Mouse (Mus musculus): ENCODE data around the gene Dcaf11. TPM values are rescaled to one million over a fixed set of nuclear protein-coding genes. Genes with fewer than 3 reads are reported as not detected.

Gene Dcaf11
- polyA plus RNA-seq, 1 experiment from 2014 or later = 111 TPM

DNA sequence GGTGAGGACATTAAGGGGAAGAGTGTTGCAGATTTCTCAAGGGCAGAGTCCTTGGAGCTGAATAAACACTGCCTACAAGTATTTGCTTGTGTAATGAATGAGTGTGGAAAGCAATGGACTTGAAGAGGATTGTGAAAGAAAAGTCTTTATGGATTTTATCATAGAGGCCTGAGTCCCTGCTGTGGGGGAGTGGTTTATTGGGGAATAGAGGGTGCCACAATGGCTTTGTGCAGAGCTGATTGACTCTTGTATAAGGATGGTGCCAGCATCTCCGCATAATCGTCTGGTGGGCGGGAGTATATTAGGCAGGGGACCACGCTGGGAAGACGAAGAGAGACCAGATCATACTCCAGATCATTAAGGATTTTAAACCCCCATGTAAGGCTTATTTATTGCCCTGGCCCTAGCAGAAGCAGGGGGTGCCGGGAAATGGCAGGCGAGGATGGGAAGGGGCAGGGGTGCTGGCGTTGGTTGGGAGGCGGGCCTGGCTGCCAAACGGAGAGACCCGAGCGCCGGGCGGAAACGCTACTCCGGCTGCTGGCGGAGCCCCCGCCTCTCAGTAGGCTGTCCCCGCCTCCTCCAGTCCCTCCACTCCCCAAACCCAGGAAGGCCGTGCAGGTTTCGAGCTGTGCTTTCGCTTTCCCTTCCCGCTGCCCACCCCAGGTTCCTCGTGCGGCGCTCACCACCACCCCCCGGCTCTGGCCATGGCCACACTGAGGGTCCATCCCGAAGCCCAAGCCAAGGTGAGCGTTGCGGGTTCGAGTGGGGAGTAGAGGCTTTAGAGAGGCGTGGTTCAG, 18.3 kb downstream of the Dcaf11 start, which contains the start of gene Psme1:
Gene Psme1 (plus strand): TSS at position 253 of the 797 bp plus-strand sequence.
- H3K36me3 ChIP-seq = peaks cover 17% of the 10 kb centered on the region
- under 1% methylated on average over 29 of the region's 32 CpGs for WGBS
- peak within 1 kb of the TSS; percentile 97 for H3K4me2 ChIP-seq
- no peaks in the 10 kb centered on the region for H3K27me3 ChIP-seq
- peak within 1 kb of the TSS; percentile 89 for H3K9ac ChIP-seq
- H3K9me3 ChIP-seq = no peaks in the 10 kb centered on the region
- H3K4me1 ChIP-seq (replicated peaks) = peaks cover 21% of the 10 kb centered on the region
- peak; percentile 93 for ATAC-seq (ENCODE audit: low FRiP score, low read depth)
- peak within 1 kb of the TSS; percentile 75 for H3K4me3 ChIP-seq
- H3K27ac ChIP-seq (replicated peaks) = peak within 1 kb of the TSS; percentile 88

DNA sequence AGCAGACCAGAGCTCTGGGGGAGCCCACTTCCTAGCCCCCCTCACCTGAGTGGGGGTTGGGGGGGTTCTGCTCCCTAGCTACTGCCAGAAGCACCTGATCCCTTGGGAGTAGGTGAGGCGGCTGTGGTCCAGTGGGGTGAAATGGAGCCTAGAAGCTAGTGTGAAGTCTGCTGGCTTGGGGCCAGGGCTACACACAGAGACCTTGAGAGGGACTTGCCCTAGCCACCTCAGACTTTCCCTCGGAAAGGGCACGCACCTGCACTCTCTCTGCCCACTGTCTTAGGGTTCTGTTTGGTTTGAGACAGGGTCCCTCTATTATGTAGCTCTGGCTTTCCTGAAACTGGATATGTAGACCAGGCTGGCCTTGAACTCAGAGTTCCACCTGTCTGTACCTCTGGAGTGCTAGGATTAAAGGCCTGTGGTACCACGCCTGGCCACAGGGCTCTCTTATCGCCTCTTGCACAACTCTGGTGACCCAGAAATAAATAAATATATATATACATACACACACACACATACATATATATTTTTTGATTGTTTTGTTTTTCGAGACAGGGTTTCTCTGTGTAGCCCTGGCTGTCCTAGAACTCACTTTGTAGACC, 19.0 kb downstream of the Dcaf11 start:
- peak; percentile 32 for ATAC-seq (ENCODE audit: low FRiP score, low read depth)
- Histone ChIP-seq H3K9me3 (no peaks in the 10 kb centered on the region), H3K4me2 (peak overlapping the region; percentile 97), H3K27ac (replicated peaks) (peak overlapping the region; percentile 88), H3K36me3 (peaks cover 17% of the 10 kb centered on the region), H3K9ac (peak overlapping the region; percentile 89), H3K4me1 (replicated peaks) (peaks cover 21% of the 10 kb centered on the region), H3K4me3 (peak overlapping the region; percentile 75), H3K27me3 (no peaks in the 10 kb centered on the region)
- 32% methylated on average over 6 of the region's 6 CpGs for WGBS

DNA sequence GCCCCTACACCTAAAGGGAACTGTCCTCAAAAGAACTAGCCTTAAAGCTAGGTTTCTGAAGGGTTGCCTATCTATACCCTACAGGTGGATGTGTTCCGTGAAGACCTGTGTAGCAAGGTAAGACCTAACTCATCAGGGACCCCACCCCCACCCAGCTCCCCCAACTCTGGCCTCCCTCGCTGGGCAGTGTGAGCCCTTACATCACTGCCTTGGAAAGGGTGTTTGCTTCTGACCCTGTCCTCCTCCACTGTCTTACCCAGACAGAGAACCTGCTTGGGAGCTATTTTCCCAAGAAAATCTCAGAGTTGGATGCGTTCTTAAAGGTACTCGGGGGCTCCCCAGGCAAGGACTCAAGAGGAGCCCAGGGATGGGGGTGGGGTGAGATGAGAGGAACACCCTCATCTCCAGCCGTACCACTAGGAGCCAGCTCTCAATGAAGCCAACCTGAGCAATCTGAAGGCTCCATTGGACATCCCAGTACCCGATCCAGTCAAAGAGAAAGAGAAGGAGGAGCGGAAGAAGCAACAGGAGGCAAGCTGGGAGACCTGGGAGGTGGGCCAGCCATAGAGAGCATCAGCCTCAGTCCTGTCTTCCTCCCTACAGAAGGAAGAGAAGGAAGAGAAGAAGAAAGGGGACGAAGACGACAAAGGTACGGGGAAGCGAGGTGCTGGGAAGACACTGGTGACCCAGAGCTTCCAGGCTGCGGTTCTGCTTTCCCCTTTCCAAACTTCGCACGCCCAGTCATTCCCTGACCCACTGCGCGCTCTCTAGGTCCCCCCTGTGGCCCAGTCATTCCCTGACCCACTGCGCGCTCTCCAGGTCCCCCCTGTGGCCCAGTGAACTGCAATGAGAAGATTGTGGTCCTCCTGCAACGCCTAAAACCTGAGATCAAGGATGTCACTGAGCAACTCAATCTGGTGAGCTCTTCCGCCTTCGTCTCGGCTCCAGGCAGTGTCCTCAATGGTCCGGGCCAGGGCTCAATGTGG, 20.0 kb downstream of the Dcaf11 start:
- H3K9me3 ChIP-seq = no peaks in the 10 kb centered on the region
- H3K4me3 ChIP-seq = no peak overlapping the region
- peaks cover 24% of the 10 kb centered on the region for H3K4me1 ChIP-seq (replicated peaks)
- 87% methylated on average over 23 of the region's 23 CpGs for WGBS
- H3K27ac ChIP-seq (replicated peaks) = no peak overlapping the region
- peaks cover 17% of the 10 kb centered on the region for H3K36me3 ChIP-seq
- H3K27me3 ChIP-seq = no peaks in the 10 kb centered on the region
- ATAC-seq (ENCODE audit: low FRiP score, low read depth) = no peak
- peak overlapping the region; percentile 97; the same call in 1 of the 2 replicates for H3K4me2 ChIP-seq
- H3K9ac ChIP-seq = no peak overlapping the region

DNA sequence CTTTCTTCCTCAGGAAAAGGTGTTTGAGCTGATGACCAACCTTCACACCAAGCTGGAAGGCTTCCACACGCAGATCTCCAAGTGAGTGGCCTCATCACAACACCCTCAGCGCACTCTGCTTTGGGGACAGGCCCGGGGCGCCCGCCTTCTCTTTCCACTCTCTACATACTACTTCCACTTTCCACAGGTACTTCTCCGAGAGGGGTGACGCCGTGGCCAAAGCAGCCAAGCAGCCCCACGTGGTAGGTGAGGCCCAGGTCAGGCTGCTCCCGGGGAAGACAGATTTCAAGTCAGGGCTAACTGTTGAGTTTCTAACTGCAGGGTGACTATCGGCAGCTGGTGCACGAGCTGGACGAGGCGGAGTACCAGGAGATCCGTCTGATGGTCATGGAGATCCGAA, 20.9 kb downstream of the Dcaf11 start:
- Histone ChIP-seq H3K9ac (no peak overlapping the region), H3K36me3 (peaks cover 17% of the 10 kb centered on the region), H3K4me3 (no peak overlapping the region), H3K27ac (replicated peaks) (no peak overlapping the region), H3K4me1 (replicated peaks) (peaks cover 31% of the 10 kb centered on the region), H3K9me3 (no peaks in the 10 kb centered on the region), H3K27me3 (no peaks in the 10 kb centered on the region), H3K4me2 (no peak overlapping the region)
- WGBS = 94% methylated on average over 16 of the region's 16 CpGs
- no peak for ATAC-seq (ENCODE audit: low FRiP score, low read depth)

DNA sequence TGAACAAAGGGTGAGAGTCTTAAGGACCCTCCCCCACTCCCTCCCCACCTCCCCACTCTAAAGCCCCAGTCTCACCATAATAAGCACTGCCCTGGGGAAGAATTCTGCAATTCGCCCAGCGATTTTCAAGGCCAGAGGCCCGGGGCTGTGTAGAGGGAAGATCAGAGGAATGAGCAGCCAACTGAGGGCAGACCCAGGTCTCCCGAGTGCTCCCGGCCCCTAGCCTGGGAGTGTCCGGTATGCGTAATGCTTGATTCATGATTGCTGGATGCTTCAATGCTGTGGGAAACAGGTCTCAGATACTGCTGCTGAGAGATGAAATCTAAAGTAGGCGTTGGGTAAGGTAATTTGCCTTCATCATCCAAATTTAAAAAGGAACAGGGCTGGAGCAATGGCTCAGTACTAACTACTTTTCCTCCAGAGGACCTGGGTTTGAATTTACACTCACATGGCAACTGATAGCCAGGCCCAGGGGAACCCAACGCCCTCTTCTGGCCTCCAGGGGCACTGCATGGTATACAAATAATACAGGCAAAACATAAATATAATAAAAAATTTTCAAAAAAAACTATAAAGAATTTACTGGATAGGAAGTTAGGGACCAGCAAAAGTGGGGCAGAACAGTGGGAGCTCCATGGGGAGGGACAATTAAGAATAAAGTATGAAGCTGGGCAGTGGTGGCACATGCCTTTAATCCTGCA, 22.3 kb downstream of the Dcaf11 start:
- WGBS = 79% methylated on average over 9 of the region's 9 CpGs
- Histone ChIP-seq H3K27ac (replicated peaks) (no peak overlapping the region), H3K4me1 (replicated peaks) (peaks cover 31% of the 10 kb centered on the region), H3K9ac (no peak overlapping the region), H3K4me3 (no peak overlapping the region), H3K27me3 (no peaks in the 10 kb centered on the region), H3K9me3 (no peaks in the 10 kb centered on the region), H3K4me2 (no peak overlapping the region), H3K36me3 (peaks cover 19% of the 10 kb centered on the region)
- no peak for ATAC-seq (ENCODE audit: low FRiP score, low read depth)

DNA sequence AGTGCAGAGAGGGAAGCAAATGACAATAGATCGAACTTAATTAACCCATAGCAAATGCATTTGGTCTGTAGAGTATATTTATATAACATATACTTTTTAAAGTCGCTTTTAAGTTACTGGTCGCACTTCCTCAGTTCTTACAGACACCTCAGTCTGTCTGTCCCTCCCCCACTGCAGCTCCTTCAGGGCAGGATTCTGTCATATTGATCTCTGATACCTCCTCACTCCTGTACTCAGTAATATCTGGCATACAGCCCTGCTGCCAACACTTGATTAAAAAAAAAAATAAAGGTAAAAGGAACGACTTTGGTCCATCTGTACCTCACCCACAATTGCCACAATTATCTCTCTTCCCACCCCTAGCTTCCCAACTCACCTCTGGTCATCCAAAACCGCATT, 24.5 kb downstream of the Dcaf11 start:
- WGBS = 40% methylated on average over 5 of the region's 5 CpGs
- Histone ChIP-seq H3K4me3 (peak overlapping the region; percentile 46), H3K36me3 (peaks cover 26% of the 10 kb centered on the region), H3K27me3 (no peaks in the 10 kb centered on the region), H3K4me2 (peak overlapping the region; percentile 77), H3K9me3 (no peaks in the 10 kb centered on the region), H3K27ac (replicated peaks) (no peak overlapping the region), H3K9ac (peak overlapping the region; percentile 50), H3K4me1 (replicated peaks) (peaks cover 16% of the 10 kb centered on the region)
- no peak for ATAC-seq (ENCODE audit: low FRiP score, low read depth)

DNA sequence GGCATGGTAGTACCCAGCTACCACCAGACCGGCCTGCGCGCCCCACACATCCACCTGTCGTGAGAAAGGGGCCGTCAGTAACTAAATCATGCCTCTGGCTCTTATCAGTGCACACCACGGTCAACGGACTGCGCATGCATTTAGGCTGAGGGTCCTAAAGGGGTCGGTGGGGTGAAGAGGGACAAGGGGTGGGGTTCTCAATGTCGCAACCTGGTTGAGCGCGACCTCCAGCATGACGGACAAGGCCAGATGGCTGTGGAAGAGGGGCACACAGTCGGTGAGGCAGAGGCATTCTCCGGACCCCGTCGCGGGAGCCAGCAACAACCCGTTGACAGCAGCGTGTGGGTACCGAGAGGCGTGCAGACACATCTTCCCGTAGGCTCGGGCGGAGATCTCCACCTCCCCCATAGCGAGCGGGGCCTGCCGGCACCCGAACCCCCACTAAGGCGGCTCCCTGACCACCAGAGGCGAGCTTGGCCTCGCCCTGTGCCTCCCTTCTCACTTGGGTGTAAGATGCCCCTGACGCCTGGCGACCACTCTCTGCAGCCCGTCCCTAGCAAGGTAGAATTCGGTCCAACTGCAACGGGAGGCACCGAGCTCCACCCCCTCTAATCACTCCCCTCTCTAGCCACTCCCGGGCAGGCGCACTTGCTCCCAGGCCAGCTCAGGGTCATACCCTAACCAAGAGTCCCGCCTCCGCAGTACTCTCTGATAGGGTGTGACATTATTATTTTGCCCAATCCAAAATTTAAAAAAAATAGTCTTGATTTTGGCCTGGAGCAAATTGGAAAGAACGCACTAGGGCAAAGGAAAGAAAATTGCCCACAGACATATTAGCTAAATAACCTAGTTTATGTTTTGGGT, 25.1 kb downstream of the Dcaf11 start, which contains the start of gene Emc9:
Gene Emc9 (minus strand): TSS at position 601 of the 864 bp plus-strand sequence.
- peak; percentile 77 for ATAC-seq (ENCODE audit: low FRiP score, low read depth)
- peak within 1 kb of the TSS; percentile 46 for H3K4me3 ChIP-seq
- H3K27ac ChIP-seq (replicated peaks) = peak within 1 kb of the TSS; percentile 56
- H3K4me2 ChIP-seq = peak within 1 kb of the TSS; percentile 77
- H3K4me1 ChIP-seq (replicated peaks) = peaks cover 16% of the 10 kb centered on the region
- peaks cover 26% of the 10 kb centered on the region for H3K36me3 ChIP-seq
- no peaks in the 10 kb centered on the region for H3K9me3 ChIP-seq
- WGBS = 3% methylated on average over 43 of the region's 43 CpGs
- H3K9ac ChIP-seq = peak within 1 kb of the TSS; percentile 50
- H3K27me3 ChIP-seq = no peaks in the 10 kb centered on the region

DNA sequence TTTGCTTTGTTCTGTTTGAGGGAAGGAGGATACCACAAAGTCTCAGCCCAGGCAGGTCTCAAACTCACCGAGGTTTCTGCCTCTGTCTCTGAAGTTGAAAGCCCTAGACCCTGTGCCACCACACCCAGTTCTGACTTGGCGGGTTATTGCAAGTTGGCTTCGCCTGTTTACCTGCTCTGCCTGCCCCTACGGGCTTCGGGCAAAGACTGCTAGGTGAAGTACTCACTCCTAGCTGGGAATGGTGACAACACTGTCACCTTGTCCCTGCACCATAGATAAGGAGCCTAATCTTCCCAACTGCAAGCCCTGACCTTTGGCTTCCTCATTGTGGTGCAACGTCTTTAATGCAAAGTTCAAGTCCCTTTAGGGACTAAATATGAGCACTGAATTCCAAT, 25.8 kb downstream of the Dcaf11 start:
- Histone ChIP-seq H3K9ac (no peak overlapping the region), H3K4me3 (peak overlapping the region; percentile 46), H3K27me3 (no peaks in the 10 kb centered on the region), H3K27ac (replicated peaks) (0 out of 2 replicates have a peak overlapping the region, but pooled peaks have one; percentile 32), H3K36me3 (peaks cover 25% of the 10 kb centered on the region), H3K9me3 (no peaks in the 10 kb centered on the region), H3K4me2 (peak overlapping the region; percentile 77), H3K4me1 (replicated peaks) (peaks cover 23% of the 10 kb centered on the region)
- 58% methylated on average over 6 of the region's 6 CpGs for WGBS
- ATAC-seq (ENCODE audit: low FRiP score, low read depth) = no peak

DNA sequence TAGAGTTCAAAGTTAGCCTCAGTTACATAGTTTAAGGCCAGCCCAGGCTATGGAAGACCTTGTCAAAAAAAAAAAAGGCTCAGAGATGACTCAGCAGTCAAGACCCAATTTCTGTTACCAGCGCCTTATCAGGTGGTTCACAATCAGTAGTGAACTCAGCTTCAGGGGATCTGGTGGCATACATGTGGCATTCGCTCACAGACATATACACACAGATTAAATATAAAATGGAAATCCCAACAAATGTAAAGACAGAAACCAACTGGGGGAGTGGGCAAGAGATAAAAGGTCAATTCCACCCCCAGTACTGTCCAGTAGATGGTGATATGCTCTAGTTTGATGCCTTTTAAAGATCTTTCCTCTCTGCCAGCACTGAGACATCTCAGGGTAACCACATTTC, 26.3 kb downstream of the Dcaf11 start:
- no peaks in the 10 kb centered on the region for H3K27me3 ChIP-seq

DNA sequence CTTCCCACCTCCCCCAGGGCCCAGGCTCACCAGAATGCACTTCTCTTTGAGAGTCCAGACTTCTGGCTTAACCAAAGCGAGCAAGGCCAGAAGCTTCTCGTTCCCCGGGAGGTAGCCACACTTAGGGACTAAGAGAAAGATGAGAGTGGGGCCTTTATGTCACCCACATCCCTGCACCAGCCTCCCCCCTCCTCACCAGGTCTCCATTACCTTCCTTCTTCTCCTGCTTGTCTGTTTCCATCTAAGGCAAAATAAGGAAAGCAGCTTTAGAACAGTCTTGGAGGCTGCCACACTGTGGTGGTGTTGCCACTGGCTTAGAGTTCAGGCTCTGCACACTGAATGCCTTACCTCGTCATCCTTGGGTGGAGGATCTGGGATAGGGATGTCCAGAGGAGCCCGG, 29.5 kb downstream of the Dcaf11 start:
- Histone ChIP-seq H3K9me3 (no peaks in the 10 kb centered on the region), H3K4me1 (replicated peaks) (peaks cover 43% of the 10 kb centered on the region), H3K4me2 (no peak overlapping the region), H3K27ac (replicated peaks) (no peak overlapping the region), H3K36me3 (peaks cover 11% of the 10 kb centered on the region), H3K4me3 (no peak overlapping the region), H3K9ac (no peak overlapping the region), H3K27me3 (no peaks in the 10 kb centered on the region)
- ATAC-seq (ENCODE audit: low FRiP score, low read depth) = no peak
- WGBS = 93% methylated on average over 5 of the region's 5 CpGs

More for the DNA sequence above, 26.3 kb downstream of the Dcaf11 start:
- H3K4me1 ChIP-seq (replicated peaks) = peaks cover 24% of the 10 kb centered on the region
- 94% methylated on average over 2 of the region's 2 CpGs for WGBS
- no peak overlapping the region for H3K9ac ChIP-seq
- H3K27ac ChIP-seq (replicated peaks) = no peak overlapping the region
- H3K4me2 ChIP-seq = no peak overlapping the region
- no peak overlapping the region for H3K4me3 ChIP-seq
- H3K9me3 ChIP-seq = no peaks in the 10 kb centered on the region
- ATAC-seq (ENCODE audit: low FRiP score, low read depth) = no peak
- H3K36me3 ChIP-seq = peaks cover 19% of the 10 kb centered on the region
